Mouse (Mus musculus) kidney, adult 2 months (tissue): ENCODE measurements around the gene Tmem168. TPM values are rescaled to one million over a fixed set of nuclear protein-coding genes. Genes with fewer than 3 reads are reported as not detected.
A peak's percentile ranks its signal among the peaks of the same experiment; 100 is the strongest.

Experiments used
- DNase-seq: peaks from one replicate; pipeline ENCODE4 v3.0.0; 2021
- H3K27ac ChIP-seq: fragments of 200-500 bp; 2 replicates; pipeline ENCODE4 v1.5.1; 2012; ENCODE audit warnings: low read depth, low read length, control low read depth, inconsistent platforms; ENCODE audit not compliant: insufficient read depth
- H3K27me3 ChIP-seq: fragments of 200-500 bp; replicated peaks from 2 replicates; pipeline ENCODE4 v1.6.1; 2012; ENCODE audit warnings: mild to moderate bottlenecking, moderate library complexity, low read length, inconsistent platforms; ENCODE audit not compliant: control insufficient read depth, insufficient read depth
- H3K36me3 ChIP-seq: fragments of 200-500 bp; 2 replicates; pipeline ENCODE4 v1.6.1; 2012; ENCODE audit warnings: mild to moderate bottlenecking, moderate library complexity, low read length, inconsistent platforms; ENCODE audit not compliant: control insufficient read depth, insufficient read depth
- H3K4me1 ChIP-seq: fragments of 200-500 bp; 2 replicates; pipeline ENCODE4 v1.6.1; 2011; ENCODE audit warnings: low read length; ENCODE audit not compliant: control insufficient read depth, insufficient read depth
- H3K4me3 ChIP-seq: fragments of 200-500 bp; 2 replicates; pipeline ENCODE4 v1.5.1; 2011; ENCODE audit warnings: mild to moderate bottlenecking, low read depth, low read length, control low read depth; ENCODE audit not compliant: insufficient read depth
- CTCF ChIP-seq: fragments of 200-500 bp; conservative IDR thresholded peaks from 2 replicates; pipeline ENCODE4 v1.5.1; 2011; ENCODE audit warnings: low read depth, mild to moderate bottlenecking, control low read depth, low read length, moderate library complexity, mixed read lengths; ENCODE audit not compliant: insufficient read depth, insufficient read length
- POLR2A ChIP-seq: fragments of 200-500 bp; IDR thresholded peaks from one replicate; pipeline ENCODE4 v1.6.1; 2011; ENCODE audit warnings: low read depth, low read length, control low read depth
- WGBS: fragments of 180-500 bp; shearing (Covaris S2); methylation state at CpG from one replicate; pipeline ENCODE4 v1.1.7; 2018; 5-methylcytosine and 5-hydroxymethylcytosine counted together
- polyA plus RNA-seq: library from polyadenylated mRNA; depleted of rRNA; stranded (reverse); fragments of >200 nt; gene quantifications from 2 replicates; pipeline ENCODE4 v1.2.3, GENCODE M21; 2012; rRNA removed

The Tmem168 gene
- polyA plus RNA-seq: 11.9 and 13.6 TPM in 2 replicates

- peak; percentile 96 for DNase-seq
- WGBS: 2% methylated on average over 71 of the region's 71 CpGs
- peak within 1 kb of the TSS; percentile 80 for H3K27ac ChIP-seq
- TF ChIP-seq CTCF: 0 out of 2 replicates have a peak, but pooled peaks have one; percentile 7
- TF ChIP-seq POLR2A: peak; percentile 60
- peak within 1 kb of the TSS; percentile 64 for H3K4me3 ChIP-seq
- peaks cover 1% of the 10 kb centered on the region; the same call in 1 of the 2 replicates for H3K36me3 ChIP-seq
- no peaks in the 10 kb centered on the region for H3K4me1 ChIP-seq
- H3K27me3 ChIP-seq: no peaks in the 10 kb centered on the region
Measured at GRCm38 (mm10) chr6:13607621-13608493, at the start of gene Tmem168. Gene Tmem168, minus strand, starts transcription at chr6:13608100.

DNA sequence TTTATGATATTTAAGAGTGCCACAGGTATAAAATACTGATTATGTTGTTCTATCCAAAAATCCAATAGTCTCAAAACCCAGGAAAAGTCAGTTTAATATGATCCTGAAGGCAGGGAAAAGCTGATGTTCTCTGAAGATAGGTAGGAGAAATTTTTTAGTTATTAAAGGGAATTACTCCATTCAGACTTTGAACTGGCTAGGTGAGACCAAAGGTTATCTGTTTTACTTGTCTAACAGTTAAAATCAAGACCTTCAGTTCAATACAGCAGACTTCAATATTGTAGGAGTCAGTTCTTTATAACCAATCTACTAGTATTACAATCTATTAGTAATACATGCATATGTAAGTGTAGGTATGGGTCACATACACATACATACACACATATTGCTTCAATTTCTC is 46.2 kb upstream of the Tmem168 start:
- TF ChIP-seq POLR2A (no peak), CTCF (no peak)
- no peaks in the 10 kb centered on the region; the same call in 1 of the 2 replicates for H3K4me1 ChIP-seq
- H3K27me3 ChIP-seq: no peaks in the 10 kb centered on the region
- no peak overlapping the region for H3K4me3 ChIP-seq
- no peak overlapping the region for H3K27ac ChIP-seq
- H3K36me3 ChIP-seq: no peaks in the 10 kb centered on the region
- DNase-seq: no peak

DNA sequence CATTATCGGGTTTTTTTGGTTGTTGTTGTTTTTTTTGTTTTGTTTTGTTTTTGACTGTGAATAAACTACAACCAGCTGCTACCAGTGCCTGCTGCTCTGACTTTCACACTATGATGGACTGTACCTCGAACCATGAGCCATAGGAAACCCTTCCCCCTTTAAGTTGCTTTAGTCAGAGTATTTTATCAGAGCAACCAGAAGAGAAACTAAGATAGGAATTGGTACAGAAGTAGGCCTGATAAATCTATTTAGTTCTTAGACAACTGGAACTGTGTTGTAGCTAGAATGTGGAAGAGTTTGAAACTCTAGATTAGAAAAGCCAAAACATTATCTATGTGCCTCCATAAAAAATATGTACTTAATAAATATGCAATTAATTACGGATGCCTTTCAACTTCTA is 44.4 kb upstream of the Tmem168 start:
- Histone ChIP-seq H3K27ac (no peak overlapping the region), H3K36me3 (no peaks in the 10 kb centered on the region), H3K4me1 (no peaks in the 10 kb centered on the region), H3K27me3 (no peaks in the 10 kb centered on the region), H3K4me3 (no peak overlapping the region)
- WGBS: 93% methylated on average over 3 of the region's 3 CpGs
- DNase-seq: no peak
- TF ChIP-seq POLR2A: no peak
- TF ChIP-seq CTCF: no peak

GRCm38 (mm10) chr6:13650854-13651253 is 43.0 kb upstream of the Tmem168 start:
- TF ChIP-seq CTCF (no peak), POLR2A (no peak)
- Histone ChIP-seq H3K4me1 (no peaks in the 10 kb centered on the region), H3K27ac (no peak overlapping the region), H3K4me3 (no peak overlapping the region), H3K27me3 (no peaks in the 10 kb centered on the region), H3K36me3 (no peaks in the 10 kb centered on the region)
- 94% methylated on average over 3 of the region's 3 CpGs for WGBS
- no peak for DNase-seq

- H3K4me1 ChIP-seq: no peaks in the 10 kb centered on the region
- no peak overlapping the region for H3K27ac ChIP-seq
- no peaks in the 10 kb centered on the region for H3K36me3 ChIP-seq
- no peak overlapping the region for H3K4me3 ChIP-seq
- no peak for DNase-seq
- TF ChIP-seq POLR2A: no peak
- no peak for TF ChIP-seq CTCF
- H3K27me3 ChIP-seq: no peaks in the 10 kb centered on the region
Measured at GRCm38 (mm10) chr6:13648305-13648704, 40.4 kb upstream of the Tmem168 start.

- no peak overlapping the region for H3K4me3 ChIP-seq
- H3K27me3 ChIP-seq: no peaks in the 10 kb centered on the region
- WGBS: 78% methylated on average over 3 of the region's 3 CpGs
- TF ChIP-seq CTCF: no peak
- TF ChIP-seq POLR2A: no peak
- DNase-seq: no peak
- H3K27ac ChIP-seq: no peak overlapping the region
- H3K4me1 ChIP-seq: no peaks in the 10 kb centered on the region; the same call in 1 of the 2 replicates
- peaks cover 2% of the 10 kb centered on the region; the same call in 1 of the 2 replicates for H3K36me3 ChIP-seq
Measured at GRCm38 (mm10) chr6:13636582-13636989, 28.7 kb upstream of the Tmem168 start.

DNA sequence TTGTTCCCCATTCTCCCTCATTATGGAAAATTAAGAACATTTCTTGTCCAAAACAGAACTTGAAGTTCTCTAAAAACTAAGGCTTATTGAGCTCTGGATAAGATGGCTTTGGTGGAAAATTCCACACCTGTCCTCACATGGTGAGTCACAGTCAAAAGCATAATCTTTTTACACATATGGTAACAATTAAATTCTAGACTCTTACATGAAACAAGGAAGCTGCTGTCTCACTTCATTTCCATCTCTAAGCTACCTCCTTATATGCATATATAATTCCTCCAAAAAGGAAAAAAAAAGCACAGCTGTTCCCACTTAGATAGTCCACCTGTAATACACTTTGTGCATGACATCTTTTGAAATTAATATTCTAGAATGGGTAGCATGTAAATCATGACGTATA is 24.7 kb upstream of the Tmem168 start:
- H3K4me1 ChIP-seq: no peaks in the 10 kb centered on the region; the same call in 1 of the 2 replicates
- TF ChIP-seq POLR2A (no peak), CTCF (no peak)
- no peak overlapping the region for H3K4me3 ChIP-seq
- no peak for DNase-seq
- no peaks in the 10 kb centered on the region for H3K27me3 ChIP-seq
- no peaks in the 10 kb centered on the region for H3K36me3 ChIP-seq
- no peak overlapping the region for H3K27ac ChIP-seq
- WGBS: 93% methylated on average over 1 of the region's 1 CpGs
